Mouse (Mus musculus) liver, embryonic 16.5 days (tissue): ENCODE measurements at regions not wholly inside any gene's neighbourhood (a gene's known extent, or its start where the extent isn't known, plus 50 kb on each side); places are given as distances from the start of the nearest gene placed in this dataset.

Experiments used
- ATAC-seq: fragments of 200-750 bp; cut with Nextera tagmentation; 2 replicates; pipeline ENCODE4 v1.8.0; 2017; ENCODE audit warnings: low read depth, mild to moderate bottlenecking, moderate number of reproducible peaks, moderate library complexity
- H3K27ac ChIP-seq: fragments of 300-500 bp; sonication (generic); 2 replicates; pipeline ENCODE4 v1.5.1; 2014; ENCODE audit warnings: mild to moderate bottlenecking, low read length
- H3K27me3 ChIP-seq: fragments of 300-500 bp; sonication (generic); 2 replicates; pipeline ENCODE4 v1.6.1; 2014; ENCODE audit warnings: low read depth, low read length, mixed read lengths; ENCODE audit not compliant: control insufficient read depth, insufficient read depth
- H3K36me3 ChIP-seq: fragments of 300-500 bp; sonication (generic); 2 replicates; pipeline ENCODE4 v1.6.1; 2014; ENCODE audit warnings: mild to moderate bottlenecking; ENCODE audit not compliant: control insufficient read depth, insufficient read depth
- H3K4me1 ChIP-seq: fragments of 300-500 bp; sonication (generic); 2 replicates; pipeline ENCODE4 v1.6.1; 2014; ENCODE audit warnings: low read depth, low read length, mixed read lengths; ENCODE audit not compliant: control insufficient read depth
- H3K4me2 ChIP-seq: fragments of 300-500 bp; sonication (generic); 2 replicates; pipeline ENCODE4 v1.6.1; 2014; ENCODE audit warnings: low read depth, low read length, mixed read lengths
- H3K4me3 ChIP-seq: fragments of 300-500 bp; sonication (generic); 2 replicates; pipeline ENCODE4 v1.5.1; 2014; ENCODE audit warnings: low read depth, mild to moderate bottlenecking, low read length
- H3K9ac ChIP-seq: fragments of 300-500 bp; sonication (generic); 2 replicates; pipeline ENCODE4 v1.6.1; 2014; ENCODE audit warnings: low read depth, low read length
- H3K9me3 ChIP-seq: fragments of 300-500 bp; sonication (generic); replicated peaks from 2 replicates; pipeline ENCODE4 v1.6.1; 2016; ENCODE audit warnings: low read length; ENCODE audit not compliant: control insufficient read depth
- WGBS: fragments of 180-500 bp; shearing (Covaris S2); extraction: QIAGEN DNeasy Blood & Tissue Kit; methylation state at CpG from one replicate; pipeline ENCODE4 v1.1.7; 2014; ENCODE audit not compliant: insufficient replicate concordance; 5-methylcytosine and 5-hydroxymethylcytosine counted together

- Histone ChIP-seq H3K4me3 (no peak overlapping the region), H3K36me3 (no peaks in the 10 kb centered on the region), H3K9me3 (no peaks in the 10 kb centered on the region), H3K27me3 (no peaks in the 10 kb centered on the region), H3K27ac (no peak overlapping the region), H3K4me2 (no peak overlapping the region), H3K9ac (no peak overlapping the region), H3K4me1 (no peaks in the 10 kb centered on the region)
- no peak for ATAC-seq
- WGBS = 60% methylated on average over 6 of the region's 6 CpGs
These were observed 273.2 kb upstream of the Klf4 start for GRCm38 (mm10) chr4:55805255-55806051.

- no peaks in the 10 kb centered on the region for H3K9me3 ChIP-seq
- no peaks in the 10 kb centered on the region for H3K36me3 ChIP-seq
- no peak overlapping the region for H3K4me2 ChIP-seq
- H3K4me3 ChIP-seq = no peak overlapping the region
- ATAC-seq = no peak
- 72% methylated on average over 4 of the region's 4 CpGs for WGBS
- no peak overlapping the region for H3K9ac ChIP-seq
- H3K27ac ChIP-seq = no peak overlapping the region
- no peaks in the 10 kb centered on the region for H3K4me1 ChIP-seq
- H3K27me3 ChIP-seq = no peaks in the 10 kb centered on the region
These were observed 269.8 kb upstream of the Klf4 start for GRCm38 (mm10) chr4:55802101-55802500.

- Histone ChIP-seq H3K27ac (no peak overlapping the region), H3K9me3 (no peaks in the 10 kb centered on the region), H3K4me3 (no peak overlapping the region), H3K4me2 (no peak overlapping the region), H3K36me3 (no peaks in the 10 kb centered on the region), H3K27me3 (no peaks in the 10 kb centered on the region), H3K4me1 (no peaks in the 10 kb centered on the region), H3K9ac (no peak overlapping the region)
- WGBS = 15% methylated on average over 6 of the region's 6 CpGs
- no peak for ATAC-seq
These were observed 265.8 kb upstream of the Klf4 start for GRCm38 (mm10) chr4:55798099-55798498.

- Histone ChIP-seq H3K27ac (no peak overlapping the region), H3K36me3 (no peaks in the 10 kb centered on the region), H3K9me3 (no peaks in the 10 kb centered on the region), H3K4me3 (no peak overlapping the region), H3K9ac (no peak overlapping the region), H3K27me3 (no peaks in the 10 kb centered on the region), H3K4me1 (no peaks in the 10 kb centered on the region), H3K4me2 (no peak overlapping the region)
- no peak for ATAC-seq
These were observed 249.1 kb upstream of the Klf4 start for GRCm38 (mm10) chr4:55781329-55781847.

GRCm38 (mm10) chr4:55779581-55779980, 247.3 kb upstream of the Klf4 start:
- Histone ChIP-seq H3K27ac (no peak overlapping the region), H3K4me2 (no peak overlapping the region), H3K9me3 (no peaks in the 10 kb centered on the region), H3K27me3 (no peaks in the 10 kb centered on the region), H3K4me3 (no peak overlapping the region), H3K4me1 (no peaks in the 10 kb centered on the region), H3K9ac (no peak overlapping the region), H3K36me3 (no peaks in the 10 kb centered on the region)
- ATAC-seq = no peak
- 33% methylated on average over 4 of the region's 4 CpGs for WGBS

GRCm38 (mm10) chr4:55775858-55776257, 243.6 kb upstream of the Klf4 start:
- Histone ChIP-seq H3K9ac (no peak overlapping the region), H3K4me3 (no peak overlapping the region), H3K4me1 (no peaks in the 10 kb centered on the region), H3K4me2 (no peak overlapping the region), H3K27me3 (no peaks in the 10 kb centered on the region), H3K36me3 (no peaks in the 10 kb centered on the region), H3K9me3 (no peaks in the 10 kb centered on the region), H3K27ac (no peak overlapping the region)
- ATAC-seq = no peak
- 54% methylated on average over 7 of the region's 7 CpGs for WGBS

GRCm38 (mm10) chr4:55774571-55774970, 242.3 kb upstream of the Klf4 start:
- WGBS = 57% methylated on average over 4 of the region's 4 CpGs
- H3K36me3 ChIP-seq = no peaks in the 10 kb centered on the region
- ATAC-seq = no peak

GRCm38 (mm10) chr4:55769656-55770055, 237.4 kb upstream of the Klf4 start:
- WGBS = 64% methylated on average over 3 of the region's 3 CpGs
- ATAC-seq = no peak
- no peak overlapping the region for H3K4me2 ChIP-seq
- H3K27ac ChIP-seq = no peak overlapping the region
- H3K4me1 ChIP-seq = no peaks in the 10 kb centered on the region
- no peak overlapping the region for H3K9ac ChIP-seq
- no peaks in the 10 kb centered on the region for H3K36me3 ChIP-seq
- no peaks in the 10 kb centered on the region for H3K9me3 ChIP-seq
- H3K27me3 ChIP-seq = no peaks in the 10 kb centered on the region
- H3K4me3 ChIP-seq = no peak overlapping the region

More at GRCm38 (mm10) chr4:55774571-55774970, 242.3 kb upstream of the Klf4 start:
- Histone ChIP-seq H3K27ac (no peak overlapping the region), H3K9ac (no peak overlapping the region), H3K4me2 (no peak overlapping the region), H3K9me3 (no peaks in the 10 kb centered on the region), H3K4me1 (no peaks in the 10 kb centered on the region), H3K27me3 (no peaks in the 10 kb centered on the region), H3K4me3 (no peak overlapping the region)

- 68% methylated on average over 6 of the region's 6 CpGs for WGBS
- ATAC-seq = peak; percentile 90
- no peak overlapping the region for H3K4me2 ChIP-seq
- no peak overlapping the region for H3K27ac ChIP-seq
- H3K4me3 ChIP-seq = no peak overlapping the region
- no peak overlapping the region for H3K9ac ChIP-seq
- no peaks in the 10 kb centered on the region for H3K27me3 ChIP-seq
- H3K9me3 ChIP-seq = no peaks in the 10 kb centered on the region
- no peaks in the 10 kb centered on the region for H3K36me3 ChIP-seq
- no peaks in the 10 kb centered on the region for H3K4me1 ChIP-seq
These were observed 236.1 kb upstream of the Klf4 start for GRCm38 (mm10) chr4:55768325-55768724.
